Mouse (Mus musculus) ES-E14 (cell line): ENCODE data around the gene Nsun3.

Experiments used
- CHD2 ChIP-seq: IDR thresholded peaks from 2 replicates; pipeline ENCODE4 v1.6.1; 2014; ENCODE audit warnings: mild to moderate bottlenecking, low read depth, low read length, inconsistent platforms
- HCFC1 ChIP-seq: IDR thresholded peaks from 2 replicates; pipeline ENCODE4 v1.6.1; 2012; ENCODE audit warnings: low read length, inconsistent platforms, borderline replicate concordance; ENCODE audit not compliant: insufficient read depth
- MAFK ChIP-seq: IDR thresholded peaks from 2 replicates; pipeline ENCODE4 v1.6.1; 2014; ENCODE audit warnings: mild to moderate bottlenecking, low read depth, low read length, inconsistent platforms; ENCODE audit not compliant: insufficient read depth
- ZC3H11A ChIP-seq: IDR thresholded peaks from 2 replicates; pipeline ENCODE4 v1.6.1; 2012; ENCODE audit warnings: low read depth, mild to moderate bottlenecking, inconsistent platforms, low read length, borderline replicate concordance
- ZNF384 ChIP-seq: IDR thresholded peaks from 2 replicates; pipeline ENCODE4 v1.6.1; 2012; ENCODE audit warnings: low read depth, low read length, inconsistent platforms

GRCm38 (mm10) chr16:62755307-62755706 lies 31.3 kb downstream of the Nsun3 start:
- TF ChIP-seq CHD2, result no peak
- TF ChIP-seq MAFK, result no peak
- no peak for TF ChIP-seq ZNF384
- TF ChIP-seq ZC3H11A, result no peak
- TF ChIP-seq HCFC1, result no peak
